Mouse (Mus musculus): Measurements from ENCODE around the gene Ackr1. TPM values are rescaled to one million over a fixed set of nuclear protein-coding genes. Genes with fewer than 3 reads are reported as not detected.
A peak's percentile ranks its signal among the peaks of the same experiment; 100 is the strongest.

Ackr1 gene
- total and polyA plus RNA-seq, 3 experiments: 0.19 to 0.42 TPM; not detected in 1

- DNase-seq (ENCODE audit: low read depth, low spot score): peak; percentile 82
- H3K4me1 ChIP-seq (ENCODE audit: control insufficient read depth in 1 of 2, insufficient read depth in 2 of 2, low read length in 2 of 2): peaks cover 44 to 57% of the 10 kb centered on the region in 2 experiments
- peaks cover 0 to 60% of the 10 kb centered on the region in 2 experiments; a peak in 2 of 4 replicates for H3K36me3 ChIP-seq (ENCODE audit: control insufficient read depth in 1 of 2, insufficient read depth in 2 of 2, low read length in 2 of 2)
- no peak for TF ChIP-seq MAZ (IDR thresholded peaks at IDR 0.05; ENCODE audit: low read depth, low read length)
- peak; percentile 68; the same call in 1 of the 2 replicates for TF ChIP-seq MAX (IDR thresholded peaks at IDR 0.05; ENCODE audit: low read length)
- TF ChIP-seq TCF12 (IDR thresholded peaks at IDR 0.05; ENCODE audit: low read depth, low read length): peak; percentile 85
- TF ChIP-seq EP300 (IDR thresholded peaks at IDR 0.05; ENCODE audit: low read depth in 1 of 2, low read length in 2 of 2): peak; percentile 81 to 87
- TF ChIP-seq TBP (IDR thresholded peaks at IDR 0.05; ENCODE audit: low read depth, low read length): peak; percentile 92
- 0 out of 2 replicates have a peak, but pooled peaks have one; percentile 17 for TF ChIP-seq JUND (IDR thresholded peaks at IDR 0.05; ENCODE audit: low read depth, low read length)
- peak; percentile 73 for TF ChIP-seq MYC (IDR thresholded peaks at IDR 0.05; ENCODE audit: low read depth, low read length)
- peak; percentile 84 for TF ChIP-seq ETS1 (IDR thresholded peaks at IDR 0.05; ENCODE audit: low read depth, low read length)
- TF ChIP-seq GATA1 (IDR thresholded peaks at IDR 0.05; ENCODE audit: low read depth, low read length): peak; percentile 67
- no peak; the same call in 1 of the 2 replicates for TF ChIP-seq MYB (IDR thresholded peaks at IDR 0.05; ENCODE audit: low read depth, low read length)
- TF ChIP-seq MXI1 (IDR thresholded peaks at IDR 0.05; ENCODE audit: low read depth, low read length): peak; percentile 72
- no peak for TF ChIP-seq CHD1 (IDR thresholded peaks at IDR 0.05; ENCODE audit: low read depth, low read length)
- TF ChIP-seq BHLHE40 (IDR thresholded peaks at IDR 0.05; ENCODE audit: borderline replicate concordance, low read depth, low read length): peak; percentile 53; the same call in 1 of the 2 replicates
- no peak for TF ChIP-seq MAFK (IDR thresholded peaks at IDR 0.05; ENCODE audit: borderline replicate concordance, low read depth, low read length)
- peak; percentile 69; the same call in 1 of the 2 replicates for TF ChIP-seq RCOR1 (IDR thresholded peaks at IDR 0.05; ENCODE audit: low read depth, low read length)
- 0 out of 2 replicates have a peak, but pooled peaks have one; percentile 15 for TF ChIP-seq NELFE (IDR thresholded peaks at IDR 0.05; ENCODE audit: low read depth, low read length)
- 0 out of 2 replicates have a peak, but pooled peaks have one; percentile 18 for TF ChIP-seq USF1 (IDR thresholded peaks at IDR 0.05; ENCODE audit: low read depth, low read length)
- TF ChIP-seq SIN3A (IDR thresholded peaks at IDR 0.05; ENCODE audit: low read length): peak; percentile 68
- H3K27me3 ChIP-seq (ENCODE audit: control insufficient read depth in 1 of 2, insufficient read depth in 2 of 2, low read length in 2 of 2): no peaks in the 10 kb centered on the region
- peak overlapping the region; percentile 2 to 20; a peak in 3 of 4 replicates for H3K4me3 ChIP-seq (ENCODE audit: control insufficient read depth in 1 of 2, insufficient read depth in 1 of 2, low read depth in 2 of 2, low read length in 2 of 2)
- peak overlapping the region; percentile 99 for H3K27ac ChIP-seq (ENCODE audit: control insufficient read depth, low read depth, low read length)
- no peaks in the 10 kb centered on the region for H3K9me3 ChIP-seq (replicated peaks; ENCODE audit: insufficient read depth, low read length)
- peak overlapping the region; percentile 63 for H3K9ac ChIP-seq (ENCODE audit: control insufficient read depth, low read depth, low read length, poor library complexity, severe bottlenecking)
- H3K79me2 ChIP-seq (ENCODE audit: control insufficient read depth, insufficient read depth, low read length, poor library complexity): no peaks in the 10 kb centered on the region
Observed at GRCm38 (mm10) chr1:173322249-173322627, 11.3 kb downstream of the Ackr1 start.

GRCm38 (mm10) chr1:173321593-173322248 lies 11.8 kb downstream of the Ackr1 start:
- Histone ChIP-seq H3K27ac (ENCODE audit: control insufficient read depth, low read depth, low read length) (peak overlapping the region; percentile 99), H3K27me3 (ENCODE audit: control insufficient read depth in 1 of 2, insufficient read depth in 2 of 2, low read length in 2 of 2) (no peaks in the 10 kb centered on the region), H3K4me3 (ENCODE audit: control insufficient read depth in 1 of 2, insufficient read depth in 1 of 2, low read depth in 2 of 2, low read length in 2 of 2) (peak overlapping the region; percentile 20 to 34; a peak in 2 of 4 replicates), H3K36me3 (ENCODE audit: control insufficient read depth in 1 of 2, insufficient read depth in 2 of 2, low read length in 2 of 2) (peaks cover 0 to 63% of the 10 kb centered on the region in 2 experiments; a peak in 2 of 4 replicates), H3K79me2 (ENCODE audit: control insufficient read depth, insufficient read depth, low read length, poor library complexity) (no peaks in the 10 kb centered on the region), H3K9ac (ENCODE audit: control insufficient read depth, low read depth, low read length, poor library complexity, severe bottlenecking) (peak overlapping the region; percentile 63), H3K4me1 (ENCODE audit: control insufficient read depth in 1 of 2, insufficient read depth in 2 of 2, low read length in 2 of 2) (peaks cover 44 to 61% of the 10 kb centered on the region in 2 experiments), H3K9me3 (replicated peaks; ENCODE audit: insufficient read depth, low read length) (no peaks in the 10 kb centered on the region)
- TF ChIP-seq E2F4 (IDR thresholded peaks at IDR 0.05; ENCODE audit: borderline replicate concordance, low read depth, low read length) (no peak), TBP (IDR thresholded peaks at IDR 0.05; ENCODE audit: low read depth, low read length) (no peak), HCFC1 (IDR thresholded peaks at IDR 0.05; ENCODE audit: low read depth, low read length) (0 out of 2 replicates have a peak, but pooled peaks have one; percentile 11)
- DNase-seq (ENCODE audit: low read depth, low spot score): no peak
